Mouse (Mus musculus): ENCODE results near the gene Idua. TPM values are rescaled to one million over a fixed set of nuclear protein-coding genes. Genes with fewer than 3 reads are reported as not detected.
A peak's percentile ranks its signal among the peaks of the same experiment; 100 is the strongest.

The Idua gene
- total RNA-seq, 2 experiments from 2014 or later, result 9.9 to 14.0 TPM

DNA sequence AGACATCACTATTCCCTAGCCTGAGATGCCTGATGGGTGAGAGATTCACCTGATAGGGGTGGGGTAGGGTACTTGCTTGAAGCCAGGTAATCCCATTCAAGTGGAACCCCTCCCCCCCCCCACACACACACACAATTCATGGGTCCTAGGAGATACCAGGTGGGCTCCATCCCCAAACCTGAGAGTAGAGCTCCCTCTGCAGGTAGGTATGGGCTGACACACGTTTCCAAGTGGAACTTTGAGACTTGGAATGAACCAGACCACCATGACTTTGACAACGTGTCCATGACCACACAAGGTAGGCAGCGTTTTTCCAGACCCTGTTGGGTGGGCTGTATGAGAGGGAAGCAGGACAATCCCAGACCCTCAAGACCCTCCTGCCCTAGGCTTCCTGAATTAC is 19.8 kb downstream of the Idua start:
- ATAC-seq (ENCODE audit: poor library complexity, severe bottlenecking), result no peak

DNA sequence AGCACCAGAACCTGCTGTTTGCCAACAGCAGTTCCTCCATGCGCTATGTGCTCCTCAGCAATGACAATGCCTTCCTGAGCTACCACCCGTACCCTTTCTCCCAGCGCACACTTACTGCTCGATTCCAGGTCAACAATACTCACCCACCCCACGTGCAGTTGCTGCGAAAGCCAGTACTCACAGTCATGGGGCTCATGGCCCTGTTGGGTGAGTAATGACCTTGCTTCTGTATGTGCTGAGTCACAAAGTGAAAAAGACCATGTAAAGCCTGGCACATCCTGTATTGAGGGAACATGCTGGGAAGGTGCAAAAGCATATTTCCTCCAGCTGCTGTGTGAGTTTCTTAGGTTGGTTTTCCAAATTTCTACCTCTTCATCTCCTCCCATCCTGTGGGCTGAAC is 20.7 kb downstream of the Idua start:
- no peak for ATAC-seq (ENCODE audit: poor library complexity, severe bottlenecking)

DNA sequence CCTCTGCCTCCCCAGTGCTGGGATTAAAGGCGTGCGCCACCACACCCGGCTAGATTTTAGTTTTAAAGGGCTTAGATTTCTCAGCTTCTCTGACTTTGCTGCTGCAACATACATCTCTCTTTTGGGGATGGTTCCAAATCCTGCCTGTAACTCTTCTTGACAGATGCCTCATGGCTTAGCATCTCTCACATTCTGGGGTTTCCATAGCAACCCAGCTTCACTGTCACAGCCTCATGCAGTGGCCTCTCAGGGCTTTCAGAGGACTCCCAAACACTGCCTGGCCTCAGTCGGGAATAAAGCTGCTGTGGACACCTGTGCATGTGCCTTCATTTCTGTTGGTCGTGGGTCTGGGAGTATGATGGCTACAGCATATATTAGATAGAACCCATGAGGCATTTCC is 29.0 kb downstream of the Idua start:
- ATAC-seq (ENCODE audit: poor library complexity, severe bottlenecking), result no peak

DNA sequence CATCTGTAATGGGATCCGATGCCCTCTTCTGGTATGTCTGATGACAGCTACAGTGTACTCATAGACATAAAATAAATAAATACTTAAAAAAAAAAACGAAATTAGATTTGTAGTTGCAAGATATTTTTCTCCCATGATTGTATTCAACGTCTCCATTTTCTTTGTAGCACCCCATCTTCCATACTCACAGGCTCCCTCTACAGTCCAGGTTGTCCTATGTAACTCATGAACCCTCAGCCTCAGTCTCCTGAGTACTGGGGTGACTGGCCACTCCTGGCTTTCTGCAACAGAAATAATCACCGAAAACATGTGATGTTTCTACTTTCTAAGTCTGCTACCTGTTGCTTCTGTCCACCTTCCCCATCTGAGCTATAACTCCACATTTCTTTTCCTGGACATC is 31.0 kb downstream of the Idua start:
- ATAC-seq (ENCODE audit: poor library complexity, severe bottlenecking), result no peak

DNA sequence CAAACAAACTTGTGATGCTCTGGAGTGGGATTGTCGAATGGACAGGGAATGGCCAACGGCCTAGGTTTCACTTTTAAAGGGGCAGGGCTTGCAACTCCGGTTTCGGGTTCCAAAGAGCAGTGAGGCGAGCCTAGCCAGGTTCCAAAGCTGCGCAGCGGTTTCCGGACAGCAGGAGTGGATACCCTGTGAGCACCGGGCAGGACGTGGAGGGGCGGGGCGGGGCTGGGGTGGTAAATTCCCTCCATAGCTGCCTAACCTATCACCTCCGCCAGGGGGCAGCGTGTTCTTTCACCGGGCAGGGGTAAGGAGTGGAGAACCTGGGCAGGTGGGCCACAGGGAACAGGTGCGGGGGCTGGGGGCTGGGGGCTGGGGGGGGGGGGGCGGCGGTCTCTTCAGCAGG is 32.1 kb downstream of the Idua start, which contains the start of gene Fgfrl1:
Gene Fgfrl1 (plus strand): TSS at position 112 of the 400 bp plus-strand sequence.
- ATAC-seq (ENCODE audit: poor library complexity, severe bottlenecking), result peak; percentile 47

DNA sequence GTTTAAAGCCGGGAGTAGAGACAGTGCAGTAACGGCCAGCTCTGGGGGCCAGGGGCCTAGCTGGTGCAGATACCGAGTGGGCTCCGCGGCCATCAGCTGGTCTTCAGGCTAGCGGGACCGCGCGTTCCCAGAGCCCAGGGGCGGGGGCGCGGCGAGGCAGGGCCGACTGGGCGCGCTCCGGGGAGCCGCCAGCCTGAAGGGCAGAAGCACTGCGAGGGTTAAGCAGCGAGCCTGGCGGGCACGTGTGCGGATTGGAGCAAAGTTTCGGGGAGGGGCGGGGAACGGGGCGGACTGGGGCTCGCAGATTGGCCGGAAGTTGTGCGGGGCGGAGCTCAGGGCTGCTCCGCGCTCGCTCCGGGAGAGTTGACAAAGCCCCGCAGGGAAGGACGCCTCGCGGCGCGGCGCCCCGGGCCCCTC is 33.7 kb downstream of the Idua start:
- peak; percentile 90 for ATAC-seq (ENCODE audit: poor library complexity, severe bottlenecking)

DNA sequence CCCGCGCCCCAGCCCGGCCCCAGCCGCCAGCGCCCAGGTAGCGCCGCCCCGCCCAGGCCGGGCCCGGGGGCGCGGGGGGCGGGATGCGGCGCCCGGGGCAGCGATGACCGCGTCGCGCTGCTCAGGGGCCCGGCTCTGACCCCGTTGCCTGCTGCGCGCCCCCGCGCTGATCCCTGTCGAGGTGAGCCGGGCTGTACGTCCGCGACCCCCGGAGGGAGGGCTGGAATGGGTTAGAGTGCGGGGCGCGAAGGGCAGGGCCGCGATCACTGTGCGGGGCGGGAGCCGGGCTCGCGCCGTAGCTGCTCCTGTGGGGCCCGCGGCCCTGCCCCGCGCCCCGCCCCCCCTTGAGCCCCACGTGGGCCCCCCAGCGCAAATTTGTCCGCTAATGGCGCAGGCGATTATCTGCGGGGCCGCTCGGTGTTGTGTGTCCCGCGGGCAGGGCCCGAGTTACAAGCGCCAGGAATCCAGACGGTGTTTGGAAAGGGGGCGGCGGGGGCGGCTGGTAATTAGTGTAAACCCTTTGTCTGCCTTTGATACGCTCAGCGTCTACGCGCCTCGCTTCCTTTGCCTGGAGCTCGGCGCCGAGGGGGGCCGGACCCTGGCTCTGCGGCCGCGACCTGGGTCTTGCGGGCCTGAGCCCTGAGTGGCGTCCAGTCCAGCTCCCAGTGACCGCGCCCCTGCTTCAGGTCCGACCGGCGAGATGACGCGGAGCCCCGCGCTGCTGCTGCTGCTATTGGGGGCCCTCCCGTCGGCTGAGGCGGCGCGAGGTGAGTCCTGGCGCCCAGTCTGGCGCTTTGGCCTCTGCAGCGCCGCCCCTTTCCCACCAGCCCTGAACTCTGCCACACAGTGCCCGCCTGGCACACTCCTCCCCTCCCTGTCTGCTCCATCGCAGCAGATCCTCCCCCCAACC is 34.5 kb downstream of the Idua start:
- peak; percentile 10; the same call in 1 of the 2 replicates for ATAC-seq (ENCODE audit: poor library complexity, severe bottlenecking)

DNA sequence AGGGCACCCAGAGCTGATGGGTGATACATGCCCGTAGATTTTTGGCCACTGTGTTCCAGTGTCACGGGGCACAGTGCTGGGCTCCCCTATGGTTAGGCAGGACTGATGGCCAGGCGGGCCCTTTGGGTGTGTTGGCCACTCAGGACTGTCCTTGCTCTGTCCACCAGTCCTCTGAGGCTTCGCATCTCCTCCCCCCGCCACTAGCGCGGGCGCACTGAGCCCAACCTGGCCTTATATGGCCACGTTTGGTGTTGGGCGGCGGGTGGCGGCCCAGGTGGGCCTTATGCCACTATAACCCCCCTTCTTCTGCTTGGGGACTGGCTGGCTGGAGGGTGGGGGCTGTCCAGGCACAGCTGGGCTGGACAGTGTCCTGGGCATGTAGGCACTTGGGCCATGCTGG is 35.7 kb downstream of the Idua start:
- no peak for ATAC-seq (ENCODE audit: poor library complexity, severe bottlenecking)

DNA sequence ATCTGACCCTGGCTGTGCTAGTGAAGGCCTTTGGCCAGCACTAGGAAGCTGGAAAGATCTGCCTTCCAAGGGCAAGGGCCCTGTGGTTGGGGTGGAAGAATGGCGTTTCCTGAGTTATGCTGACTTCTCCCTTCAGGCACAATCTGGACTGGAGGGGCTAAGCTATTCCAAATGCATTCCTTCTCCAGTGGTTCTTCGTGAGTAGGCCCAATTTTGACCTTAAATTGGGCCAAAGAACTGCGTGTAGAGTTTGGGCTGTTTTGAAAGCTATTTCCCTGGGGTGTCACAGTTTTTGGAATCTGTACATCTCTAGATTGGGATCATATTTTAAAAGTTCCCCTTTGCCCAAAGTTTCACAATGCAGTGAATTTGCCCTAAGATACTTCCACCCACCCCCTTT is 36.4 kb downstream of the Idua start:
- ATAC-seq (ENCODE audit: poor library complexity, severe bottlenecking), result no peak

DNA sequence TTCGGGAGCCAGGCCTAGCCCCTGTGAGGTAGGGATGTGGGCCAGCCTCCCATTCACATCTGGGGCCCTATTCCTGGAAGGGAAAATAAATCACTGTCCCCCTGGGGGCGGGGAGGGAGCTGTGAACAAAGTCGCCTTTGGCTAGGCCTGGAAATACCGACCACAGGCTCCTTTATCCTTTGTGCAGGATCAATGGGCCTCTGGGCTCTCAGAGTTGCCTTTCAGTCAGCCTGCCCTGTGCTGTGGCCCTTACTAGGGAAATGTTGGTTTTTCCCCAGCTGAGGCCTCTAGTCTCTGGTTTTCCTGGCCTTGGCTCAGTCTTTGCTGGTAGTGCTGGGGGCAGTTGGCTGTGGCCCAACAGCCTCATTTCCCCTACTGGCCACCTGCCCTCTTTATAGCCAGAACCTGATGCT is 37.2 kb downstream of the Idua start:
- no peak for ATAC-seq (ENCODE audit: poor library complexity, severe bottlenecking)

DNA sequence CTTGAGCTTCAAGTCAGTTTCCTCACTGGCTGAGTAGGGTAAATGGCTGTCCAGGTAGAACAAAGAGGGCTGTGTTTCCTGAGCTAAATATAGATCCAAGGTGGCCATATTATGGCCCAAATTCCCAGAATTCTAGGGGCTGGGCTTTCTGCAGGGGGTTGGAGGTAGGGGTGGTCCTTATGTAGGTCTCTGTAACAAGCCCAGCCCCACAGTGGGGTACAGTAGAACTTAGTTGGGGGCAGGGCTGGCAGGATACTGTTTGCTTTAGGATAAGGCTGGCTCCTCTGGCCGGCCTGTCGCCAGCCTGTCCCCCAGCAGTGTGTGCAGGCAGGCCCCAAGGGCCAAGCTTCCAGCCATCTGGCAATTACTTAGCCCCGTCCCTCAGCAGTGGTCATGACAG is 40.2 kb downstream of the Idua start:
- ATAC-seq (ENCODE audit: poor library complexity, severe bottlenecking), result no peak

DNA sequence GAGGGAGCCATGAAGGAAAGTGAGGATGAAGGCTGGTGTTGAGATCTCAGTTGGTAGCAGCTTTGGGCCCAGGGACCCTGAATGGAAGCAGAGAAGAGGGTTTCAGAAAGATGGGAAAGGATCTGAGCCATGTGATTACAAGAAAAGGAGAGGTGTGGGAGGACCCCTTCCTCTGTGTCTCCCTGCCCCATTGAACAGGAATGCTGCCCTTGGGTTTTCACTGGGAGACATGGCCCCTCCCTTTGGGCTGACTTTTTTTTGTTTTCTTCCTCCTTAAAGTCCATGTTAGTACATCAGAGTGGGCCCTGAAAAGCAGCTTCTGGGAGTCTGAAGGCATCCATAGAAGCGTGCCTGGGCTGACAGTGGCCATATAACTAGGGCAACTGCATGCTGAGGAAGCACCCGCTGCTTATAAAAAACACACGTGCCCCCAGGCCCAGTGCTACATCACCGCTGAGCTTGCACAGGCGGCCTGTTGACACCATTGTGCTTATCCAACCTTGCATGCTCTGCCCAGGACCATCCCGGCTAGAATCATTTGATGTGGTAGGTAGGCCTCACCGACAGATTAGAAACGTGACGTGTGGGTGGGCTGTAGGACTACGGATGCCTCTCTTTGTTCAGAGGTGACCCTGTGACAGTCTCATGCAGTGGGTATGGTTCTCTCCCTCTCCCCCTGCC is 41.4 kb downstream of the Idua start:
- no peak for ATAC-seq (ENCODE audit: poor library complexity, severe bottlenecking)

DNA sequence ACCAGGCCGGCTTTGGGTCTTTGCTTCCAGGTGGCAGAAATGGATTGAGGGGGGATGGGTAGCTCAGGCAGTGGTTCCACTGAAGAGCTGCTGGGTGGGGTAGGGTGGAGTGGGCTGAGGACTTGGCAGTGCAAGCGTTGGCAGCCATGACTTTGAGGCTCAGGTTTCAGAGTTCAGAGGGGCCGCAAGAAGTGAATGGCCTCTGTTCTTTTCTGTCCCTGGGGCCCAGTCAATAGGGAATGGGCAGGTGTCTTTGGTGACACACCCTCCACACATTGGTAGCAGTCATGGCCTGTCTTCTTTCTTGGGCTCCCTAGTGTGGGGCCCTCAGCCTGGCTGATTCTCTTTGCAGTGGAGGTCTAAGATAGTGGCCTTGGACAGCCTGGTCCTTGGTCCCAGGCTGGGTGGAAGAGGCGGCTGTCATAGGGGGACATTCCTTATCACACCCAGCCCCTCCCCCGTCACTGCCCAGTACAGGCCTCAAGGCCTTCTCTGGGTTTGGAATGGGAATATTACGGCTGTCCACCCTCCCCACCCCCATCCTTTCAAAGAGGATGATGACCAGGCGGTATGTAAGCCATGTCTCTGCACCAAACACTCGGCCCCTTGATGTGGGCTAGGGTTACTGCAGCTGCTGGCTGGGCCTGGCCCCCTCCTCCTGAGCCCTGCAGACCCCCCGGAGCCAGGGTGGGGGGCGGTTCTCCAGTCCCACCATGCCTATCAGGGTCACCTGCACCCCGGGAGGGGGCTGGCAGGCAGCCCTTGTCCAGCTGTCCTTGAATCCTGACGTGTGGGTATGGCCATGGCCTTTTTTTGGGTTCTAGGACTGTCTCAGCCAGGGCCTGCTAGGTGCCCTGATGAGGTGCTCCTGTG is 43.9 kb downstream of the Idua start:
- ATAC-seq (ENCODE audit: poor library complexity, severe bottlenecking), result no peak

DNA sequence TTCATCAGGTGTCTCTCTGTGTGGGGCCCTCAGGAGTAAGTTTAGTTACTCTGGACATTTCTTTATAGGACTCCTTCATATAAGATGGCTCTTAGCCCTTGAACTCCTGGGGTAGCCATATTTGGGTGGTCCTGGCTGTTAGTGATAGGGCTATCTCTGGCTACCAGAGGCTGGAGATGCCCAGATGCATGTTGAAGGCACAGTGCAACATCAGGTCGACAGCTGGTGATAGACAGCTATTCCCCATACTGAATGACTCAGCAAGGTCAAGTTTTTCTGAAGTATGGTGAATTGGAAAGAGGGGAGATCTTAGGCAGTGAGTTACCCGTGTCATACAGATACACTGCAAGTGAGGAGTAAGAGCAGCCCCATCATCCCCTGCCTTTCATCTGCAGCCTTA is 47.6 kb downstream of the Idua start:
- no peak for ATAC-seq (ENCODE audit: poor library complexity, severe bottlenecking)

DNA sequence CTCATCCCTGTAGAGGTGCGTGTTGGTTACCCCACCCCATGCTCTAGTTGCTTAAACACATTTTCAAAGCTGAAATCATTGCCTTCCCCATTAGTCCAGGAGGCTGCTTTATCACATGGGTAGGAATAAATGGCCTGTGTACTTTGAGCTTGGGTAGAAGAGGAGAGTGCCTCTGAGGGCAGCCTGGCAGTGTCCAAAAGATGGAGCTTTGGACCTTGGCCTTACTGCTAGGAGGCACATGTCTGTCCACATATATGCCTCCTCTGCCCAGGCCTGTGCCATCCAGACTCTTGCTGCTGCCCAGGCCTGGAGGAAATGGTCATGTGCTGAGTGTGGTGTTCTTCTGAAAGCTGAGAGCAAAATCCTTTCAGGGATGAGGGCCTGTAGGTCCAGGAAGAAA is 48.3 kb downstream of the Idua start:
- no peak for ATAC-seq (ENCODE audit: poor library complexity, severe bottlenecking)

DNA sequence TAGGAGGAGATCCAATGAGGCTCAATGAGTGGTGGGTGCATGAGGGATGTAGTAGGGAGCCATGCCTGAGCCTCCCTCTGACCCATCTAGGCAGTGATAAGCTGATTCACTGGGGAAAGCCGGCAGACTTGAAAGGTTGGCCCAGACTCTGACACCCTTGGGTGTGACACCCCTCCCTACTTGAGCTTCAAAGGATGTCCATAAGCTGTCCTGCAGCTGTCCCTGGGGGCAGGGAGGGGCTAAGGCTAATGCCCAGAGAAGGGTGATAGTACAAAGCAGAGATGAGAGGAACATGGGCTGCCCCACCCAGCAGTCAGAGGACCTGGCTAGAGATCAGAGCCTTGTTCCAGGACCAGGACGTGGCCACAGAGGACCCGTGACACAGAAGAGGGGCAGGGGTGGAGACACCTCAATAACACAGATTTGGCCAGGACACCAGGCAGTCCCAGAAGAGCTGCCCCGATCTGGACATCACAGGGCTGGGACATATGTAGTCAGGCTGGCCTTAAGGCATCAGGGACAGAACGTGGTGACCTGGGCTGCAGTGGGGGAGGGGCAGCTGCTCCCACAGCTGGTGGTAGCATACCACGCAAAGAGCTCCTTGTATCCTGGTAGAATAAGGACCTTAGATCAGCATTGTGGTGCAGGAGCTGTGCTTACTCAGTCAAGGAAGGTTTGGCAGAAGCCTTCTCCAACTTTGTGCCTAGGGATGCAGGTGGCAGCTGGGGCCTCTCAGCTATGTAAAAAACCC is 49.0 kb downstream of the Idua start:
- ATAC-seq (ENCODE audit: poor library complexity, severe bottlenecking), result no peak

DNA sequence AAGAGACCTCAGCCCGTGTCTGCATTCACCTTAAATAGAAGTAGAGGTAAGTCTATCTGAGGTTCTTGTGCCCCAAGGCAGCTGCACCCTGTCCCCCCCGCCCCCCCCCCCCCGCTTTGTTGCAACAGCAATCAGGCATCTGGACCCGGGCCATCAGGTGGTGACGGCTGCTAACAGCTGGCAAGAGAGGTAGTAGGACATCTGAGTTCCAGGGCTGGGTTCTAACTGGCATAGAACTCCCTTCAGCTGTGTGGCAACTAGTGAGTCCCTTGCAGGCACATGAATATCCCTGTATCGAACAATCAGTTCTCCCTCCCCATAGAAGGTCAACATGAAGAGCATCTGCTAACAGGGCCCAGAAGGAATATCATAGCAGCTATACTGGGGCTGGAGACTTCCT is 51.8 kb downstream of the Idua start:
- ATAC-seq (ENCODE audit: poor library complexity, severe bottlenecking), result no peak

DNA sequence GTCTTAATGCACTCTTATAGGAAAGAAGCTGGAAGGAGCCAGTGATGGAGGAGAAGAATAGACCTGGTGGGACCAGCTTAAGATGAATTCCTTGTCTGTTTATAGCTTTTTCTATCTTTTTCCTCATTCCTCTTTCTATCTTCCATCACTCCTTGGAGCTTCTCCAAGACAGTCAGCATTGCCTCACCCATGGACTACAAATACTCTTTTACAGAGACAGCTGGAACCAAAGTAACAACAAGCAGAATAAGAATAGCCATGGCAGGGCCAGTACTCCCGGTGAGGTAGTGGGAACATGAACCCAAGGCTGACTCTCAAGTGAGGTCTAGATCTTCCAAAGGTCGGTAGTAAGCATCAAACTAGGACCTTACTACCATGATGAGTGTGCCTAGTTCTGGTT is 53.0 kb downstream of the Idua start:
- ATAC-seq (ENCODE audit: poor library complexity, severe bottlenecking), result no peak

DNA sequence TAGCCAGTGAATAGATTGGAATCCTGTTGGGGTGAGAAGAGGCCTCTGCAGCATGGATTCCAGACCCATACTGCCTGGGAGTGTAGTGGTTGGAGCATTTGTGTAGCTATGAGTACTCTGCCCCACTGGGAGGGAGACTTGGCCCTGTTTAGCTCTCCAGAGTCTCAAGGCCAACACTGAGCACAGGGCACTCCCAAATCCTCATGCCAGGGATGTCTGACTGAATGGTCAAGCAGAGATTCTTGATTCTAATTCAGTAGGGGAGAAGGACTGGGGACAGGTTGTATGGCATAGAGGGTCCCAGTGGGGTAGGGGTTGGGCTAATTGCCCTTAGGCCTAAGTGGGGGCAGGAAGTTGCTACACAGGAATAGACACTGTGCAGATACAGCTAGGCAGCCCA is 53.6 kb downstream of the Idua start:
- no peak for ATAC-seq (ENCODE audit: poor library complexity, severe bottlenecking)

DNA sequence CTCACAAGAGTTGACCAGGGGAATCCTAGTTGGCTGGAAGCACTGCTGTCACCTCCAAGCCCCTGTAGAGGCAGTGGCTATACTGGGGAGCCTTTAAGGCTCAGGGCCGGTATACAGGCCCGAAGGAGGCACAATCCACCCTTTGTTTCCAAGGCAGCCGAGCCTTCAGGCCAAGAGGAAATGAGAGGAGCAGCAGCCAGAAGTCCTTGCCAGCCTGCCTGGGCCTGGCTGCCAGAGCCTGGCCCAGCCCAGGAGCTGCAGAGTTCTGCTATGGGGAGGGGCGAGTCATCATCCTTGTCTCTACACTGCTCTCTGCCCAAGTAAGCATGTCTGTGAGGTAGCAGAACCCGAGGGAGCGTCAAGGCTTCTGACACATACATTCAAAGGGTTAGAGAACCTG is 54.0 kb downstream of the Idua start:
- no peak for ATAC-seq (ENCODE audit: poor library complexity, severe bottlenecking)

DNA sequence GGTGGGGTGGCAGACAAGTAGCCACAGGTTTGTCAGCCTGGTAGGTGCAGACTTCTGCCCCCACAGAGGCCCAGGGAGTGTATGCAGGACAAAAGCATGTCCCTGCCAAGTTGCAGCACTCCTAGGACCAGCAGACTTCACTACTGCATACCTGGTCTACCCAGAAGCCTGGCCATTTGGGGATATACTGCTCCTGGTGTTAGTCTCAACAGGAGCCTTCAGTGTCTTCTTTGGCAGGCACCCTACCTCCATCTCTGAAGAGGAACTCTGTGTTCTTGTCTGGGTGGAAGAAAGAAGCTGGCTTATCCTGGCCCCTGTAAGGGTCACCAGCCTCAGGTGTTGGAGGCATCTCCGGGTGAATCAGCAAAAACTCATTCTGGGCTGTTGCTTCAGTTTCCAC is 55.8 kb downstream of the Idua start:
- ATAC-seq (ENCODE audit: poor library complexity, severe bottlenecking), result no peak

All from megakaryocyte, adult 5-6 weeks (primary cell).